Mouse (Mus musculus): ENCODE results near the gene Mss51. TPM values are rescaled to one million over a fixed set of nuclear protein-coding genes. Genes with fewer than 3 reads are reported as not detected.

Gene Mss51
- polyA plus RNA-seq, 1 experiment from 2014 or later = 1.3 TPM

- WGBS = 62% methylated on average over 12 of the region's 12 CpGs
- ATAC-seq (ENCODE audit: low FRiP score) = no peak
- Histone ChIP-seq H3K4me3 (replicated peaks) (no peak overlapping the region), H3K4me1 (peaks cover 11% of the 10 kb centered on the region; the same call in 1 of the 2 replicates), H3K36me3 (replicated peaks) (no peaks in the 10 kb centered on the region), H3K27me3 (no peaks in the 10 kb centered on the region), H3K27ac (no peak overlapping the region), H3K9ac (no peak overlapping the region), H3K4me2 (no peak overlapping the region), H3K9me3 (no peaks in the 10 kb centered on the region)
Observed at GRCm38 (mm10) chr14:20447209-20447608, 49.5 kb downstream of the Mss51 start.

DNA sequence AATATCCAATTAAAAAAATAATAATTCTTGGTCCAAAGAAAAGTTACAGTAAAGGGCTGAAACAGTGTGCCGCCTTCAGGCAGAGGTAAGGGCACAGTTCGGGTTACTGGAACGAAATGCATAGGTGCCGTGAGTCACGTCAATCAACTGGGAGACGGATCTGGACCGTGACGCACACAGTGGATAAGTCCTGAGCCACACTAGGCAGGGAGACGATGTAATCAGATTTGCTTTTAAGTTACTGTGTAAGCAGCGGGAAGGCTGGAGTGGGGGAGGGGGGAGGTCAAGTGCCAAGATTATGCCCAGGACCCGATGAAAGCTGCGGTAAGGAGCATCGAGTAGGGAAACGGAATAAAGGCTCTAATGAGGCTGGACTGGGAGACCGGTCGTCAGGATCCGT, 54.4 kb downstream of the Mss51 start:
- Histone ChIP-seq H3K36me3 (replicated peaks) (no peaks in the 10 kb centered on the region), H3K9me3 (no peaks in the 10 kb centered on the region), H3K27me3 (no peaks in the 10 kb centered on the region), H3K4me1 (0 out of 2 replicates have a peak, but pooled peaks cover 4% of the 10 kb centered on the region), H3K9ac (no peak overlapping the region), H3K4me2 (no peak overlapping the region), H3K27ac (no peak overlapping the region), H3K4me3 (replicated peaks) (no peak overlapping the region)
- 64% methylated on average over 17 of the region's 17 CpGs for WGBS
- ATAC-seq (ENCODE audit: low FRiP score) = no peak

- Histone ChIP-seq H3K27me3 (no peaks in the 10 kb centered on the region), H3K36me3 (replicated peaks) (no peaks in the 10 kb centered on the region), H3K4me2 (no peak overlapping the region), H3K4me1 (no peaks in the 10 kb centered on the region), H3K27ac (no peak overlapping the region), H3K9ac (no peak overlapping the region), H3K4me3 (replicated peaks) (no peak overlapping the region), H3K9me3 (no peaks in the 10 kb centered on the region)
- WGBS = 79% methylated on average over 6 of the region's 6 CpGs
- ATAC-seq (ENCODE audit: low FRiP score) = no peak
Observed at GRCm38 (mm10) chr14:20436976-20437375, 59.7 kb downstream of the Mss51 start.

Other genes starting within 250 kb of the Mss51 start
- gene Kcnk16, start 227.7 kb downstream of the Mss51 start, polyA plus RNA-seq (2016; fragmentation: Nextera tagmentation; extraction: Ambion mirVana) = not detected in 2 replicates
- 13.2 and 16.0 TPM in 2 replicates for gene Nudt13, start 202.2 kb downstream of the Mss51 start, polyA plus RNA-seq (2016; fragmentation: Nextera tagmentation; extraction: Ambion mirVana)
- 63.6 and 64.0 TPM in 2 replicates for gene Ecd, start 148.8 kb downstream of the Mss51 start, polyA plus RNA-seq (2016; fragmentation: Nextera tagmentation; extraction: Ambion mirVana)
- gene Fam149b, start 148.7 kb downstream of the Mss51 start, polyA plus RNA-seq (2016; fragmentation: Nextera tagmentation; extraction: Ambion mirVana) = 53.0 and 55.3 TPM in 2 replicates
- 288 and 299 TPM in 2 replicates for gene Dnajc9, start 108.0 kb downstream of the Mss51 start, polyA plus RNA-seq (2016; fragmentation: Nextera tagmentation; extraction: Ambion mirVana)
- 59.8 and 60.2 TPM in 2 replicates for gene Mrps16, start 103.3 kb downstream of the Mss51 start, polyA plus RNA-seq (2016; fragmentation: Nextera tagmentation; extraction: Ambion mirVana)
- 0.44 and 0.82 TPM in 2 replicates for gene Cfap70, start 44.7 kb downstream of the Mss51 start, polyA plus RNA-seq (2016; fragmentation: Nextera tagmentation; extraction: Ambion mirVana)
- gene Anxa7, start 16.8 kb downstream of the Mss51 start, polyA plus RNA-seq (2016; fragmentation: Nextera tagmentation; extraction: Ambion mirVana) = 10.0 and 13.0 TPM in 2 replicates
- gene Ppp3cb, start 49.7 kb upstream of the Mss51 start, polyA plus RNA-seq (2016; fragmentation: Nextera tagmentation; extraction: Ambion mirVana) = 72.0 and 79.5 TPM in 2 replicates
- gene Usp54, start 144.2 kb upstream of the Mss51 start, polyA plus RNA-seq (2016; fragmentation: Nextera tagmentation; extraction: Ambion mirVana) = 15.8 and 18.9 TPM in 2 replicates
- gene Myoz1, start 159.6 kb upstream of the Mss51 start, polyA plus RNA-seq (2016; fragmentation: Nextera tagmentation; extraction: Ambion mirVana) = not detected in 2 replicates
- gene Synpo2l, start 171.5 kb upstream of the Mss51 start, polyA plus RNA-seq (2016; fragmentation: Nextera tagmentation; extraction: Ambion mirVana) = 0.24 and 0.50 TPM in 2 replicates
- 87.6 and 94.8 TPM in 2 replicates for gene Sec24c, start 177.4 kb upstream of the Mss51 start, polyA plus RNA-seq (2016; fragmentation: Nextera tagmentation; extraction: Ambion mirVana)
- gene Fut11, start 198.1 kb upstream of the Mss51 start, polyA plus RNA-seq (2016; fragmentation: Nextera tagmentation; extraction: Ambion mirVana) = 20.5 and 23.3 TPM in 2 replicates
- 268 and 275 TPM in 2 replicates for gene Chchd1, start 206.1 kb upstream of the Mss51 start, polyA plus RNA-seq (2016; fragmentation: Nextera tagmentation; extraction: Ambion mirVana)
- 46.0 and 46.5 TPM in 2 replicates for gene Zswim8, start 210.7 kb upstream of the Mss51 start, polyA plus RNA-seq (2016; fragmentation: Nextera tagmentation; extraction: Ambion mirVana)
- 22.3 and 24.5 TPM in 2 replicates for gene Ndst2, start 237.7 kb upstream of the Mss51 start, polyA plus RNA-seq (2016; fragmentation: Nextera tagmentation; extraction: Ambion mirVana)

All from forebrain, embryonic 12.5 days (tissue).